In genomic region chr16:5377001-5377400, GRCm38 (mm10) we compare ENCODE assay signal across 24 mouse cellular contexts.
"Had no signal": no experiment of that assay in that cellular context is flagged by ENCODE, and none has a peak within 500 bp of the region (broad histone marks: within the 10 kb centered on the region; RNA-seq: fewer than 3 reads in every experiment).

No protein-coding gene starts in this region.

- H3K9me3 ChIP-seq: heart, embryonic 13.5 days; heart, embryonic 15.5 days; hindbrain, embryonic 13.5 days; limb, embryonic 10.5 days; limb, embryonic 12.5 days; liver, embryonic 13.5 days had no signal

- H3K9ac ChIP-seq: heart, embryonic 13.5 days; heart, embryonic 15.5 days; hindbrain, embryonic 13.5 days; limb, embryonic 12.5 days; liver, embryonic 13.5 days had no signal

- ATAC-seq: hindbrain, embryonic 16.5 days; inflammation-experienced regulatory T-cells, adult 6 months; intestine, postnatal 0 days had no signal

- H3K4me1 ChIP-seq: heart, embryonic 15.5 days; hindbrain, embryonic 13.5 days; limb, embryonic 12.5 days; liver, embryonic 13.5 days had no signal

- DNase-seq: gastrocnemius, adult 2 months; gastrocnemius, postnatal 10 days; gastrocnemius, postnatal 25 days; heart, adult 2 months; heart, postnatal 4 days; kidney, adult 18-20 months; kidney, adult 8-10 months; kidney, postnatal 10 days; kidney, postnatal 25 days; kidney, postnatal 4 days; liver; liver, embryonic 13.5 days had no signal

- H3K27me3 ChIP-seq: heart, embryonic 15.5 days; hindbrain, embryonic 13.5 days; limb, embryonic 12.5 days; liver, embryonic 13.5 days had no signal

- H3K4me2 ChIP-seq: heart, embryonic 11.5 days; heart, embryonic 13.5 days; heart, embryonic 15.5 days; hindbrain, embryonic 13.5 days; limb, embryonic 12.5 days; liver, embryonic 11.5 days; liver, embryonic 13.5 days had no signal

- H3K36me3 ChIP-seq: heart, embryonic 13.5 days; heart, embryonic 15.5 days; hindbrain, embryonic 13.5 days; limb, embryonic 10.5 days; limb, embryonic 12.5 days; liver, embryonic 13.5 days had no signal

- H3K4me3 ChIP-seq: gastrocnemius, adult 2 months; heart, adult 2 months; heart, embryonic 13.5 days; heart, embryonic 15.5 days; hindbrain, embryonic 13.5 days; layer of hippocampus, adult 2 months; left cerebral cortex, adult 2 months; limb, embryonic 10.5 days; limb, embryonic 12.5 days; liver, embryonic 13.5 days had no signal

- H3K27ac ChIP-seq: gastrocnemius, adult 2 months; heart, adult 2 months; heart, embryonic 13.5 days; heart, embryonic 15.5 days; hindbrain, embryonic 13.5 days; layer of hippocampus, adult 2 months; left cerebral cortex, adult 2 months; limb, embryonic 10.5 days; limb, embryonic 12.5 days; liver, embryonic 13.5 days had no signal
